Mouse (Mus musculus): ENCODE results near the gene Stoml2.
"Not testable (repeated sequence)": the region's sequence is repeated elsewhere in the genome, so short reads cannot be mapped to it uniquely, and the experiment has no call there.

The Stoml2 gene

DNA sequence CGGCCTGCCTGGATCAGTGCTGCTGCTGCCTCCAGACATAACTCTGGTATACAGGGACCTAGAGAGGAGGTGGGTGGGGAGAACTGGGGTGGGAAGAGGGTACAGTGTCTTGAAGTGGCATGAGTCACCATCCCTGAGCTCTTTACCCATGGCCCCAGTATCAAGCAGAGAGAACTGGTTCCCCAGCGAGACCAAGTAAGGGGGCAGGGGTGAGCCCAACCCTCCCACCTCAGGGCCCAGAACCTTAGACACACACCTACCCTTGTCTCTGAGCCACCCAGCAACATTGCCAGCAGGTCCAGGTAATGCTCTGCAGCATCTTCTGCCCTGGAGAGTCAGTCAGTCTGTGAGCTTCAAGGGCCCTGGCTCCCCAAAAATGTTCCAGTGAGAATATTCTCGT, 26.6 kb downstream of the Stoml2 start:
- no peak for DNase-seq (ENCODE audit: low spot score in 2 of 2)

DNA sequence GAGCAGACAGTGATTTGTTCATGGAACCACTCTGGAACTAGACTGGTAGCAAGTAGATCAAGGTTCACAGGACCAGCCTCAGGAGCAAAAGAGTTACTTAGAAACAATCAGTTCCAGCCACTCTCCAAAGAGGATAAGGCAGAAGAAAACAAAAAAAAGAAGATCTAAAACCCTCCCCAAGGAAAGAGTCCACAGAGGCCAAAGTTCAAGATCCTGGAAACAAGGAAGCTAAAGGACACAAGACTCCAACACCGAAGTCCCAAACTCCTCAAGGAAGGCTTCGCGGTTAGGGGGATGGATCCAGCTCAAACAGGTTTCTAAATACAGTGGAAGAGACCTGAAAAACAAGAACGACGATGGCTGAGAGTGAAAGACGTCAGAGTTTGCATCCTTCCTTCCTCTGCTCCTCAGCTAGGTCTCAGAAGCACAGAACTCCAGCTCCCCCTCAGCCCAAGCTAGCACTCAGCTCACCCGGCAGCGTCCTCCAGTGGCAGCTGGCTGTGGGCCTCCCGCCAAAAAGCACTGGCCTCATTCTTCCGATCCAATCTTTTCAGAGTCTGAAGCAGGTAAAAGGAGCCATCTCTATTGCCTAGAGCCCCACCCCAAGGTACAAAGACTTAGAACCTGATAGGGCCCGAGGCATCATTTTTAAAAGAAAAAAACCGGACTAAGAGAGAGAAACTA, 28.6 kb downstream of the Stoml2 start:
- no peak for DNase-seq (ENCODE audit: low spot score in 2 of 2)

DNA sequence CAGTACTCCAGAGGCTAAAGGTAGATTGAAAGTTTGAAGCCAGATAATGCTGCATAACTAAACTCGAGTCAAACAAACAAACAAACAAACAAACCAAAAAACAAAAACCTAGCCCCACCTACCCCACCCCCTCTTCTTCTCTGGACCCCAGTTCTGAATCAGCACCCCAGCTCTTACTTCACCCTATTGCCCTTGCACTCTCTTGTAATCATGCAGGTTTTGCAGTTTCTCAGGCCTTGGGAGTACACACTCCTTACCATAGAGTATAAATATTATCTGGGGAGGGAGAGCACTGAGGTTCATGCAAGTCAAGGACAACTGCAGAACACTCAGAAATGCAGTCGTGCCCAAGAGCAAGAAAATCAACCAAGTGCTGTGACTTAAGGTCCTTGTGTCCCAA, 30.2 kb downstream of the Stoml2 start:
- DNase-seq (ENCODE audit: low spot score in 2 of 2) = no peak

DNA sequence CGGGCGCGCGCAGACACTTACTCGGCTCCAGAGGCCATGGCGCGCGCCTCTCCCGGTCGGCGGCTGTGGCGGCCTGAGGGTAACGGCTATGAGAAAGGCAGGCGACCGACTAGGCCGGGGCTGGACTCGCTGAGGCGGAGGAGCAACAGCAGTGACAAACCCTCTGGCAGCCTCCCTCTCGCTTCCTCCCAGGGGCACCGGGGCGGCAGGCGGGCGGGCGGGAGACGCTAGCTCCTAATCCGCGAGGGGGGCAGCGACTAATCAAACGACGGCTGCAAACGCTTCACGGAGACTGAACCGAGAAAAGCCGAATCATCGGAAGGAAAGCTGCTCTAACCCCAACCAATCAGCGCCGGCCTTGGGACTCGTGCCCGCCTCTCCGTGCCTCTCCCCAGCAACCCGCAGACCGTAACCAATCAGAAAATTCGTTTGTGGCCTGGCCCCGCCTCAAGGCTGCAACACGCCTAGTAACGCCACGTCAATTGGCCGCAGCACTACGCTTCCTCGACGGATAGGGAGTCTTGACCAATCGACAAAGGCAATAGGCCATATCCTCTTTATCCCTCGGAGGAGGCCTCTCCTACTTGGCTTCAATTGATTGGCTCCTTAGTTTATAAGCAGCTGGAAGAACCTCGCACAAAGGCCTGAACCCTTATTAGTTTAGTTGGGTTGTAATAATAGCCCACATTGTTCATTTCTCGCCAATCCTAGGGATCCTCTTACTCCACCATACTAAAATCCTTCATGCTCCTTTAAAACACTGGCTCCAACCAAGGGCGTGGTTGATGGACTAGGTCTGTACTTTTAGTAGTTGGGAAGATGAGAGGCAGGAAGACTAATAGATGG, 31.1 kb downstream of the Stoml2 start, which contains the start of gene Vcp:
Vcp (minus strand) TSS at position 367 of the 846 bp plus-strand sequence.
- peak; percentile 97 for DNase-seq (ENCODE audit: low spot score in 2 of 2)

DNA sequence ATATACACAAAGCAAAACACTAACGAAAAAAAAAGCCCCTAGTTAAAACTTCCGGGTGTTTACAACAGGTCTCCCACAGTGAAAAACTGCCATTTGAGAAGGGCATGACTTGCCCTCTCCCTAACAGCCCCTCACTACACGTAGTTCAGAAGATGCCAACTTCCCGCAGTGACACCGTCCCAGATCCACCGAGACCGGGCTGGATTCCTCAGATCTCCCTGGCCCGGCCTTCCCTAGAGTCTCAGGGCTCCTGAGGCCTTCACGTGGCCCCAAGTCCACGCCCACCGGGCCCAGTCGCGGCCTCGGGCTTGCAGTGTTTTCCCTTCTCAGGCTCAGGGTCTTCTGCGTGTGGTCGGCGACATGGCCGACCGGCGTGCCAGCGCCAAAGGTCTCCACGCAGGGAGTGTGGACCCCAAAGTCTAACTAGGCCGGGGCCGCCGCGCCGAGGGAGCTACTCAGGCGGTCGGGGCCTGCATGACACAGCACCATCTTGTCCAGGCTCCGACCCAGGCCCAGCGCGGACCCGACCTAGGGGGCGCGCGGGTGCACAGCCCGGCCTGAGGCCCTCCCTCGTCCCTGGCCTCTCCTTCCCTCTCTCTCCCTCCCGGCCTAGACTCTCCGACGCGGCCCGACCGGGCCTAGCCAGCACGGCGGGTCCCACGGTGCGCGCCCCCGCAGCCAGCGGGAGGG, 31.9 kb downstream of the Stoml2 start:
- peak; percentile 39 to 44 for DNase-seq (ENCODE audit: low spot score in 2 of 2)

DNA sequence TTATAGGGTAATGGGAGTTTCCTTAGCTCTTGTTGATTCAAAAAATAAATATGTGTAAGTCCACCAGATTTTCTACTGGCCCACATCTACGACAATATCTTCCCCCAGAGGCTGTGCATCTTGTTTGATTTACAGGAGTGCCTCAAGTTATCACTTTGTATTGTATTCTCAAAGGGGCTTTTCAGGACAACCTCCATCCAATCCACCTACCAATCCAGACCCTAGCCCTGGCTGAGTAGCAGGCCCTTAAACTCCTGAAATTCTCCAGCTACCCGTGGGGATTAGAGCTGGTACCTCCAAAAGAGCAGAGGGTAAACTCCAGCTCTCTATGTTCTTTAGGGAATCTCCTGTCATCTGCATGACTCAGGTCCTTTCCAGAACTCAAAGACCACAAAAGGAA, 33.5 kb downstream of the Stoml2 start:
- no peak for DNase-seq (ENCODE audit: low spot score in 2 of 2)

DNA sequence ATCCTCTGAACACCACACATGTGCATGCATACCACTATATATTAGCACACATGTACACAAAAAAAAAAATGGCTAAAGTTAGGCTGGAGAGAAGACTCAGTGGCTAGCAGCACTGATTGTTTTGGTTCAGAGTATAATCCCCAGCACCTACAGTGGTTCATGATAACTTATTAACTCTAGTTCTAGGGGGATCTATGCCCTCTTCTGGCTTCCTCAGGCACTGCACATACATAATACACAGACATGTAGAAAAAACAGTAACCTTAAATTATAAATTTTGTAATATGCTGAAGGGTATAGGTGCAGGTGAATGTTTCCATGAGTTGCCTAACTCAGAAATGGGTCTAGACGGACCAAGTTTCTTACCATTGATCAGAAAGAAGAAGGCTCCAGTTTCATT, 43.2 kb downstream of the Stoml2 start:
- no peak for DNase-seq (ENCODE audit: low spot score in 2 of 2)

DNA sequence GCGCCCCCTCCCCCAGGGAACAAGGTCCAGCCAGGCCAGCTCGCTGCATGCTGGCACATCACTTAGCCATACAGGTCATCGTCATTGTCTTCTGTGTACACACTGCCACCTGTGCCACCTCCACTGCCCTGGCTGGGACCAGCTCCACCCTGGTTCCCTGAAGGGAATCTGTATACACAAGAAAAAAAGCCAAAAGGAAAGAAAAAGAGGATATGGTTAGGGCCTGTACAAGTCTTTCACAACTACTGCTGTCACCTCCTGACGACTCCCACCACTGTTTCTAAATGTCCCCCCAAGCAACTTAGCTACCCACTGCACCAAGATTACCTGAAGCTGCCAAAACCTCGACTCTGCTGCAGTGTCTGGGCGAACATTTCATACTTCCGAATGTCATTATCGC, 51.0 kb downstream of the Stoml2 start:
- DNase-seq (ENCODE audit: low spot score in 2 of 2) = not testable (repeated sequence)

DNA sequence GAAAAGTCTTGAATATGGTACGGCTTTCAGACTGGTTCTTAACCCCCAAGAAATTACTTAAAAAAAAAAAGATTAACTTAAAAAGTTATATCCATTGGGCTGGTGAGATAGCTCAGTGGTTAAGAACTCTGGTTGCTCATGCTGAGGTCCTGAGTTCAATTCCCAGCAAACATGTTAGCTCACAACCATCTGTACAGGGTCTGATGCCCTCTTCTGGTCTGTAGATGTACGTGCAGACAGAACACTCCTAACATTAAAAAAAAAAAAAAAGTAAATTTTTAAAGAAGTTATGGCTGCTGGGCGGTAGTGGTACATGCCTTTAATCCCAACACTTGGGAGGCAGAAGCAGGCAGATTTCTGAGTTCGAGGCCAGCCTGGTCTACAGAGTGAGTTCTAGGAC, 53.4 kb downstream of the Stoml2 start:
- DNase-seq (ENCODE audit: low spot score in 2 of 2) = no peak
